Mouse (Mus musculus): ENCODE results near the gene Vcl. TPM values are rescaled to one million over a fixed set of nuclear protein-coding genes. Genes with fewer than 3 reads are reported as not detected.

Gene Vcl
- polyA plus RNA-seq, 1 experiment from 2014 or later, result 15.5 TPM

- WGBS, result 91% methylated on average over 7 of the region's 7 CpGs
These were observed 12.3 kb upstream of the Vcl start for GRCm38 (mm10) chr14:20916625-20917612.

GRCm38 (mm10) chr14:20924071-20924789 lies 5.0 kb upstream of the Vcl start:
- Histone ChIP-seq H3K4me1 (replicated peaks) (no peaks in the 10 kb centered on the region), H3K9me3 (no peaks in the 10 kb centered on the region), H3K9ac (no peak overlapping the region), H3K4me2 (no peak overlapping the region), H3K27me3 (no peaks in the 10 kb centered on the region), H3K36me3 (no peaks in the 10 kb centered on the region), H3K27ac (replicated peaks) (no peak overlapping the region), H3K4me3 (no peak overlapping the region)
- 89% methylated on average over 5 of the region's 5 CpGs for WGBS
- ATAC-seq (ENCODE audit: low FRiP score, low read depth), result no peak

More at GRCm38 (mm10) chr14:20916625-20917612, 12.3 kb upstream of the Vcl start:
- no peaks in the 10 kb centered on the region for H3K27me3 ChIP-seq
- no peaks in the 10 kb centered on the region for H3K4me1 ChIP-seq (replicated peaks)
- no peak overlapping the region for H3K9ac ChIP-seq
- H3K36me3 ChIP-seq, result no peaks in the 10 kb centered on the region
- no peak overlapping the region for H3K4me3 ChIP-seq
- H3K9me3 ChIP-seq, result no peaks in the 10 kb centered on the region
- no peak overlapping the region for H3K27ac ChIP-seq (replicated peaks)
- no peak for ATAC-seq (ENCODE audit: low FRiP score, low read depth)
- no peak overlapping the region for H3K4me2 ChIP-seq

DNA sequence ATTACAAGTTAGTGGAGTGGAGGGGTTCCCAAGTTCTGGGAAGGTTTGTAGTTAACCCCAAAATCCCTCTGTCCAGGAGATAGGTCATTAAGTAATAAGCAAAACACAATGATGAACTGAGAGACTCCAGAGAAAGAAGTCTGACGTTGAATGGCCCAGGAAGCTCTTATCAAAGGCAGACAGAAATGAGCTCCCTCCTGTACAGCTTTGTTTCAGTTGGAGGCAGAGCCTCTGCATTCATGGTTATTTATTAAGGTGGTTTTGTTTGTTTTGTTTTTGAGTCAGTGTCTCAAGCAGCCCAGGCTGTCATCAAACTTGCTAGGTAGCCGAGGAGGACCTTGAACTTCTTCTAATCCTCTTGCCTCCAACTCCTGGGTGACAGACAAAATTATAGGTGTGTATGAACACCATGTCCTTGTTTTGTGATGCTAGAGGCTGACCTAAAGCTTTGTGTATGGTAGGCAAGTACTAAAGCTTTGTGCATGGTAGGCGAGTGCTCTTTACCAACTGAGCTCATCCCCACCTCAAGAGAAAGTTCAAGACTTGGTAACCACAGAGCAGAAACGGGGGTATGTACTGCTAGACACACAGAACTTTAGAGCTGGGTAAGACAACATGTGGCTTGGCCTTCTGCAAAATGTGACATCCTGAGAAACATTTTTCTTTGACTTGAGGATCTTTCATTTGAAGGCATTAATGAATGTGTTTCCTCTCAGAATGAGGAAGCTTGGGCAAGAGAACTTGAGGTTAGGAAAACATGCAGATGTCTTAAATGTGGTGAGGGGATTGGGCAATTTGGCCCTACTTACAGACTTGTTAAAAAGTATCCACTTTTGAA lies 1.5 kb upstream of the Vcl start:
- no peak for ATAC-seq (ENCODE audit: low FRiP score, low read depth)
- H3K4me2 ChIP-seq, result no peak overlapping the region
- 92% methylated on average over 4 of the region's 4 CpGs for WGBS
- no peak overlapping the region for H3K4me3 ChIP-seq
- no peak overlapping the region for H3K9ac ChIP-seq
- no peak overlapping the region for H3K27ac ChIP-seq (replicated peaks)
- H3K9me3 ChIP-seq, result no peaks in the 10 kb centered on the region
- peaks cover 11% of the 10 kb centered on the region for H3K4me1 ChIP-seq (replicated peaks)
- no peaks in the 10 kb centered on the region for H3K36me3 ChIP-seq
- H3K27me3 ChIP-seq, result no peaks in the 10 kb centered on the region

DNA sequence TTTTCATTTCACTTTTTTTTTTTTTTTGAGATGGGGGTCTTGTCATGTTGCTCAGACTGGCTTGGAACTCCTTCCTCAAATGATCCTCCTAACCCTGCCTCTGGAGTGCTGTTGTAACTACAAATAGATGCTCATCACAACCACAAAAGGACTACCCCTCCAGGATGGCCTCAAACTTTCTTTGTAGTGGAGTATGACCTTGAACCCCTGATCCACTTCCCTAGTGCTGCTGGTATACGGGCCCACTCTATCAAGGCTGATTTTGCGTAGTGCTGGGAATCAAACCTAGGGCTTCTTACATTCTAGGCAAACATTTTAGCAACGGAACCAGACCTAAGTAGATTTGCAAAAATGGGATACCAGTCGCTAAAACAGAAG lies 901 bp upstream of the Vcl start:
- WGBS, result 15% methylated on average over 4 of the region's 4 CpGs
- Histone ChIP-seq H3K27me3 (no peaks in the 10 kb centered on the region), H3K36me3 (no peaks in the 10 kb centered on the region), H3K4me2 (peak overlapping the region; percentile 69), H3K4me3 (peak overlapping the region; percentile 69), H3K9me3 (no peaks in the 10 kb centered on the region), H3K9ac (no peak overlapping the region; the same call in 1 of the 2 replicates), H3K4me1 (replicated peaks) (peaks cover 11% of the 10 kb centered on the region), H3K27ac (replicated peaks) (0 out of 2 replicates have a peak overlapping the region, but pooled peaks have one; percentile 78)
- no peak for ATAC-seq (ENCODE audit: low FRiP score, low read depth)

DNA sequence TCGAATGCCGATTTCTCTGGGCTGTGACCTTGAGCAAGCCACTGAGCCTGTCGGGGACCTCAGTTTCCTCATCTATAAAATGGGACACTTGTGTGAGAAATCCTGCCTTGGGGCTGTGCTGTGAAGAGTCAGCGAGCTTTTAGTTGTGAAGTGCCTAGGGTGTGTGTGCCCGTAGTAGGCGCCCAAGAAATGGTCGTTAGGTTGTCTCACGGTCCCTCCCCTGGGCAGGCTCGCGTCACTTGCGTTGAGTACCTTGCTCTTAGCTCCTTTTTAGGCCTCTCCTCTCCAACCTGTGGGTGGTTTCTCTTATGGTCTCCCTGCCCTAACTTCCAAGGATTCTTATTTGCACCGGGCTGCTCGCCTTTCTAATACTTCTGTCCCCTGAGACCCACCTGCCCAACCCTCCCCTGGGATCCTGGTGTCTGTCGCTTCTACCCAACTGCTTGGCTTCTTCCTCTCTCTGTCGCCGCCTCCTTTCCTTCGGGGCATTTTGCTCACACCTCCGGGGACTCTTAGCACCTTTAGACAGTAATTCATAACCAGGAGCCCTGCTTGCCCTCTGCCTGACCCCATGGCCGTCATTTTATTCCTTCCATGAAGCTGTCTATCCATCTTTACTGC lies 726 bp downstream of the Vcl start:
- Histone ChIP-seq H3K27me3 (no peaks in the 10 kb centered on the region), H3K36me3 (no peaks in the 10 kb centered on the region), H3K27ac (replicated peaks) (peak overlapping the region; percentile 78), H3K4me2 (peak overlapping the region; percentile 69), H3K9ac (peak overlapping the region; percentile 68), H3K9me3 (no peaks in the 10 kb centered on the region), H3K4me3 (peak overlapping the region; percentile 69), H3K4me1 (replicated peaks) (peaks cover 11% of the 10 kb centered on the region)
- WGBS, result under 1% methylated on average over 19 of the region's 19 CpGs
- ATAC-seq (ENCODE audit: low FRiP score, low read depth), result peak; percentile 7; the same call in 1 of the 2 replicates

- Histone ChIP-seq H3K27ac (replicated peaks) (no peak overlapping the region), H3K4me1 (replicated peaks) (peaks cover 11% of the 10 kb centered on the region), H3K4me3 (peak overlapping the region; percentile 69), H3K9me3 (no peaks in the 10 kb centered on the region), H3K36me3 (no peaks in the 10 kb centered on the region), H3K27me3 (no peaks in the 10 kb centered on the region), H3K4me2 (peak overlapping the region; percentile 69), H3K9ac (peak overlapping the region; percentile 68)
- ATAC-seq (ENCODE audit: low FRiP score, low read depth), result no peak
- 33% methylated on average over 8 of the region's 8 CpGs for WGBS
These were observed 1.5 kb downstream of the Vcl start for GRCm38 (mm10) chr14:20930481-20931391.

- ATAC-seq (ENCODE audit: low FRiP score, low read depth), result no peak
- Histone ChIP-seq H3K4me2 (no peak overlapping the region), H3K36me3 (no peaks in the 10 kb centered on the region), H3K9me3 (no peaks in the 10 kb centered on the region), H3K9ac (no peak overlapping the region), H3K4me1 (replicated peaks) (no peaks in the 10 kb centered on the region; the same call in 1 of the 2 replicates), H3K27me3 (no peaks in the 10 kb centered on the region), H3K27ac (replicated peaks) (no peak overlapping the region), H3K4me3 (no peak overlapping the region)
- WGBS, result 75% methylated on average over 2 of the region's 2 CpGs
These were observed 9.2 kb downstream of the Vcl start for GRCm38 (mm10) chr14:20938424-20938823.

GRCm38 (mm10) chr14:20938860-20939259 lies 9.7 kb downstream of the Vcl start:
- Histone ChIP-seq H3K27me3 (no peaks in the 10 kb centered on the region), H3K4me2 (no peak overlapping the region), H3K4me3 (no peak overlapping the region), H3K9ac (no peak overlapping the region), H3K36me3 (no peaks in the 10 kb centered on the region), H3K4me1 (replicated peaks) (no peaks in the 10 kb centered on the region; the same call in 1 of the 2 replicates), H3K27ac (replicated peaks) (no peak overlapping the region), H3K9me3 (no peaks in the 10 kb centered on the region)
- WGBS, result 40% methylated on average over 1 of the region's 1 CpGs
- no peak for ATAC-seq (ENCODE audit: low FRiP score, low read depth)

DNA sequence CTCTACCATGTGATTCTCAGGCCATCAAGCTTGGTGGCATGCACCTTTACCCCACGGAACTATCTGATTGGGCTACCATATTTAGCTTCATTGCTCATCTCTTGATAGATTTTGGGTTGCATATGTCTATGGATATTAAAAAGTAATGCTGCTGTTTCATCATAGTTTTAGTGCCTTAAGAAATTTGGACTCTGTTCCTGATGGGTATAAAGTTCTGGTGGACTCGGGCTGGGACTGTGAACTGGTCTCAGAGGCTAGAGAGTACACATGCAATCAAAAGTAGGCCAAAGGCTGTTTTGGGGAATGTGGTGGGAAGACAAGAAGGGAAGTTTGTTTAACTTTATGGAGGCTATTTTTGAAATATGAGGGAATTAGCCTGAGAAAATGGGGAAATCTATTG lies 16.1 kb downstream of the Vcl start:
- no peak for ATAC-seq (ENCODE audit: low FRiP score, low read depth)

DNA sequence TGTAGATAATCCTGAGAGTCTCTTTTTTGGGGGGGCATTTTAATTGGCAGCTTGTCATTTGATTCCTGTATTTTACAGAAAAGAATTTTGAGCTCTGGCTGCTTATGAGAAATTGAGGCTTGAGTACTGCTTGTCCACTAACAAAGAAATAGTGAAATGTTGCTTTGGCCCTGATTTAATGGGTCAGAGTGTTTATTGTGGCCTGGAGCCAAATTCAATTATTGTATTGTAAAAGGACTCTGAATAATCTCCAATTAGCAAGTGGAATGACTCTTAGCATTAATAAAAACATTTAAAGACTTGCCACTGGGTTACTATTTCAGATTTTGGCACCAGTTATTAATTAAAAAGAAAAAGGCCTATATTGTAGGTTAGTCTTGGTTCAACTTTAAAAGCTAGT lies 26.8 kb downstream of the Vcl start:
- no peak for ATAC-seq (ENCODE audit: low FRiP score, low read depth)
- H3K4me1 ChIP-seq (replicated peaks), result 0 out of 2 replicates have a peak, but pooled peaks cover 3% of the 10 kb centered on the region
- no peak overlapping the region for H3K9ac ChIP-seq
- no peaks in the 10 kb centered on the region for H3K9me3 ChIP-seq
- H3K27ac ChIP-seq (replicated peaks), result no peak overlapping the region
- H3K4me2 ChIP-seq, result no peak overlapping the region
- H3K27me3 ChIP-seq, result no peaks in the 10 kb centered on the region
- no peak overlapping the region for H3K4me3 ChIP-seq
- H3K36me3 ChIP-seq, result no peaks in the 10 kb centered on the region

More for the DNA sequence above, 16.1 kb downstream of the Vcl start:
- Histone ChIP-seq H3K36me3 (no peaks in the 10 kb centered on the region), H3K4me3 (no peak overlapping the region), H3K9ac (no peak overlapping the region), H3K27ac (replicated peaks) (no peak overlapping the region), H3K9me3 (no peaks in the 10 kb centered on the region), H3K27me3 (no peaks in the 10 kb centered on the region), H3K4me1 (replicated peaks) (no peaks in the 10 kb centered on the region; the same call in 1 of the 2 replicates), H3K4me2 (no peak overlapping the region)
- WGBS, result 93% methylated on average over 2 of the region's 2 CpGs

All from hindbrain, embryonic 15.5 days (tissue).